Mouse (Mus musculus): ENCODE results near the gene Lypd6b. TPM values are rescaled to one million over a fixed set of nuclear protein-coding genes. Genes with fewer than 3 reads are reported as not detected.

Lypd6b gene
- total RNA-seq, 2 experiments from 2014 or later: 0.50 to 0.54 TPM

GRCm38 (mm10) chr2:49929931-49930330 lies 142.4 kb downstream of the Lypd6b start:
- DNase-seq (ENCODE audit: low spot score in 2 of 2): no peak

GRCm38 (mm10) chr2:49937621-49938020 lies 150.1 kb downstream of the Lypd6b start:
- DNase-seq (ENCODE audit: low spot score in 2 of 2): no peak

GRCm38 (mm10) chr2:49938246-49938645 lies 150.8 kb downstream of the Lypd6b start:
- DNase-seq (ENCODE audit: low spot score in 2 of 2): no peak

- DNase-seq (ENCODE audit: low spot score in 2 of 2): no peak
Measured at GRCm38 (mm10) chr2:49940372-49940771, 152.9 kb downstream of the Lypd6b start.

GRCm38 (mm10) chr2:49942100-49942499 lies 154.6 kb downstream of the Lypd6b start:
- no peak for DNase-seq (ENCODE audit: low spot score in 2 of 2)

- DNase-seq (ENCODE audit: low spot score in 2 of 2): no peak
Measured at GRCm38 (mm10) chr2:49951681-49952080, 164.2 kb downstream of the Lypd6b start.

GRCm38 (mm10) chr2:49952632-49953293 lies 165.3 kb downstream of the Lypd6b start:
- no peak for DNase-seq (ENCODE audit: low spot score in 2 of 2)

GRCm38 (mm10) chr2:49957449-49957848 lies 170.0 kb downstream of the Lypd6b start:
- DNase-seq (ENCODE audit: low spot score in 2 of 2): peak; percentile 30 to 58

- DNase-seq (ENCODE audit: low spot score in 2 of 2): no peak
Measured at GRCm38 (mm10) chr2:49961991-49962390, 174.5 kb downstream of the Lypd6b start.

GRCm38 (mm10) chr2:49964899-49965298 lies 177.4 kb downstream of the Lypd6b start:
- DNase-seq (ENCODE audit: low spot score in 2 of 2): no peak

- no peak for DNase-seq (ENCODE audit: low spot score in 2 of 2)
Measured at GRCm38 (mm10) chr2:49967748-49968147, 180.3 kb downstream of the Lypd6b start.

- no peak for DNase-seq (ENCODE audit: low spot score in 2 of 2)
Measured at GRCm38 (mm10) chr2:49970990-49971389, 183.5 kb downstream of the Lypd6b start.

- no peak for DNase-seq (ENCODE audit: low spot score in 2 of 2)
Measured at GRCm38 (mm10) chr2:49978606-49979005, 191.1 kb downstream of the Lypd6b start.

- no peak for DNase-seq (ENCODE audit: low spot score in 2 of 2)
Measured at GRCm38 (mm10) chr2:49979991-49980390, 192.5 kb downstream of the Lypd6b start.

- no peak for DNase-seq (ENCODE audit: low spot score in 2 of 2)
Measured at GRCm38 (mm10) chr2:49983021-49983420, 195.5 kb downstream of the Lypd6b start.

GRCm38 (mm10) chr2:49984780-49985179 lies 197.3 kb downstream of the Lypd6b start:
- no peak for DNase-seq (ENCODE audit: low spot score in 2 of 2)

GRCm38 (mm10) chr2:49995841-49996240 lies 208.4 kb downstream of the Lypd6b start:
- no peak for DNase-seq (ENCODE audit: low spot score in 2 of 2)

- DNase-seq (ENCODE audit: low spot score in 2 of 2): no peak
Measured at GRCm38 (mm10) chr2:49997216-49997615, 209.7 kb downstream of the Lypd6b start.

Other genes with a start within 250 kb of the Lypd6b start
- 1 to 10 TPM; 6.6 to 7.3 TPM for gene Kif5c, start 168.4 kb upstream of the Lypd6b start, total RNA-seq (2021)